ENCODE assay signal across 9 mouse cellular contexts in the genomic region with DNA sequence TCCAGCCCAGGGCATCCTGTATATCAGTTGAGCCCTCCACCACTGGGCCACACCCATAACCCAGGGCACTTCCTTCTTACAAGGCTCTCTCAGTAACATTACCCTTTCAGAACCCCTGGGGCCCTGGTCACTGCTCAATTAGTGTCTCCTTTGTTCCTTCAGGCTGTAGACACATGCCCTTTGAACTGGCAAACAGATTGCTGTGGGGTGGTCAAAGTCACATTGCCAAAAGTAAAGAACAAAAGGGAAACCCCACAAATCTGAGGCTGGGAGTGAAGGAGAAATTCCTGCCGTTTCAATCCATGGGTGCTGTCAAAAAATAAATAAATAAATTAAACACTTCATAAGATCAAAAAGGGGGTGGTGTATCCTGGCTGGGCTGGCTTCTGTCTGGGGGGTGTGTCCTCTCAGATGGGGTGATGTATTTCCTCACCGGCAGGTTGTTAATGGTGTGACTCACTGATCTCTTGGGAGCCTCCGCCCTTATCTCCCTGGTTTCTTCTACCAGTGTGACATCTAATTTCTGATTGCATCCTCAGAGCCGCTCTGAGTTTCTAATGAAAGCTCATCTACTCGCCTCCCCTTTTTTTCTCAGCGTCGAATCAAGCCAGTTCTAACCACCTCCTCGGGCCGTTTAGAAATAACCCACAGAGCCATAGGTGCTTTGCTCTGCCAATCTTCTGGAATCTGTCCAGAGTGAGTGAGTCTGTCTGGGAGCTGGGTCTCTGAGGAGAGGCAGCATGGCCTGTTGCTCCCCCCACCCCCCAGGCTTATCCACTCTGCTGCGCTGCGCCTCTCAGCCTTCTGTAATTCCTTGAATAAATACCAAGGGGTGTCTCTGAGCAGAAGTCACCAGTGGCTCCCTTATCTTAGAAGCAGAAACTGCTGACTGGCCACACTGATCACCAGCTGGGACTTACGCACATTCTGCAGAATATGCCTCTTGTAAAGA. TPM values are rescaled to one million over a fixed set of nuclear protein-coding genes. Genes with fewer than 3 reads are reported as not detected.
DNase-seq lines count a peak whose midpoint lies in the region; ATAC-seq and TF ChIP-seq lines count a peak whose summit lies in the region.
"Had no signal": no experiment of that assay in that cellular context is flagged by ENCODE, and none has a peak within 500 bp of the region (broad histone marks: within the 10 kb centered on the region; RNA-seq: fewer than 3 reads in every experiment).

No protein-coding gene starts in this region.

- no peak for DNase-seq in forebrain, postnatal 0 days
- DNase-seq in forebrain, embryonic 14.5 days (ENCODE audit: low spot score) = no peak
- DNase-seq in midbrain, embryonic 11.5 days (ENCODE audit: low spot score, missing footprints) = peak; percentile 44
- no peak for DNase-seq in midbrain, embryonic 14.5 days
- DNase-seq in kidney, postnatal 14 days = peak; percentile 34
- DNase-seq in stomach, postnatal 0 days (ENCODE audit: low spot score) = peak; percentile 51
- DNase-seq in cerebellum, postnatal 4 days (ENCODE audit: low spot score in 2 of 2) = no peak

- H3K9ac ChIP-seq in forebrain, postnatal 0 days = no peak overlapping the region
- H3K9ac ChIP-seq in forebrain, embryonic 14.5 days (ENCODE audit: low read length) = no peak overlapping the region
- H3K9ac ChIP-seq in midbrain, embryonic 11.5 days (ENCODE audit: low read length) = no peak overlapping the region
- H3K9ac ChIP-seq in midbrain, embryonic 14.5 days (replicated peaks; ENCODE audit: low read length) = no peak overlapping the region
- no peak overlapping the region for H3K9ac ChIP-seq in stomach, postnatal 0 days (ENCODE audit: low read length)
- H3K9ac ChIP-seq: lung, embryonic 15.5 days had no signal

- H3K4me1 ChIP-seq in forebrain, postnatal 0 days (ENCODE audit: insufficient read depth) = no peaks in the 10 kb centered on the region
- H3K4me1 ChIP-seq in forebrain, embryonic 14.5 days (ENCODE audit: control insufficient read depth, insufficient read depth, low read length) = no peaks in the 10 kb centered on the region
- no peaks in the 10 kb centered on the region for H3K4me1 ChIP-seq in midbrain, embryonic 11.5 days (ENCODE audit: control insufficient read depth, insufficient read depth, low read length)
- no peaks in the 10 kb centered on the region for H3K4me1 ChIP-seq in midbrain, embryonic 14.5 days (ENCODE audit: control insufficient read depth, insufficient read depth, low read length)
- no peaks in the 10 kb centered on the region for H3K4me1 ChIP-seq in stomach, postnatal 0 days (replicated peaks; ENCODE audit: control insufficient read depth, insufficient read depth)
- H3K4me1 ChIP-seq: lung, embryonic 15.5 days had no signal

- no peaks in the 10 kb centered on the region for H3K36me3 ChIP-seq in forebrain, postnatal 0 days (ENCODE audit: insufficient read depth)
- no peaks in the 10 kb centered on the region for H3K36me3 ChIP-seq in forebrain, embryonic 14.5 days (ENCODE audit: control insufficient read depth, insufficient read depth, low read length)
- no peaks in the 10 kb centered on the region for H3K36me3 ChIP-seq in midbrain, embryonic 11.5 days (ENCODE audit: control insufficient read depth, insufficient read depth, low read length)
- H3K36me3 ChIP-seq in midbrain, embryonic 14.5 days (ENCODE audit: control insufficient read depth, insufficient read depth, low read length) = no peaks in the 10 kb centered on the region
- no peaks in the 10 kb centered on the region for H3K36me3 ChIP-seq in stomach, postnatal 0 days (ENCODE audit: control insufficient read depth, insufficient read depth, low read length)
- H3K36me3 ChIP-seq: lung, embryonic 15.5 days had no signal

- WGBS in forebrain, postnatal 0 days = 59% methylated on average over 12 of the region's 12 CpGs
- WGBS in forebrain, embryonic 14.5 days = 64% methylated on average over 12 of the region's 12 CpGs
- 58% methylated on average over 12 of the region's 12 CpGs for WGBS in midbrain, embryonic 11.5 days
- 63% methylated on average over 12 of the region's 12 CpGs for WGBS in midbrain, embryonic 14.5 days
- 30% methylated on average over 12 of the region's 12 CpGs for WGBS in stomach, postnatal 0 days

- no peak for TF ChIP-seq EP300 in stomach, postnatal 0 days (optimal IDR thresholded peaks at IDR 0.05)

- ATAC-seq in forebrain, postnatal 0 days = peak; percentile 56
- ATAC-seq in forebrain, embryonic 14.5 days = no peak
- no peak for ATAC-seq in midbrain, embryonic 11.5 days (ENCODE audit: low FRiP score)
- ATAC-seq in midbrain, embryonic 14.5 days (ENCODE audit: low FRiP score, low TSS enrichment) = no peak
- ATAC-seq in stomach, postnatal 0 days (ENCODE audit: low FRiP score, low TSS enrichment) = peak; percentile 86
- no peak for ATAC-seq in erythroid progenitor cell, adult 5-6 weeks (replicated peaks; ENCODE audit: low FRiP score, poor library complexity, severe bottlenecking)

- no peaks in the 10 kb centered on the region for H3K9me3 ChIP-seq in forebrain, postnatal 0 days (ENCODE audit: low read length)
- no peaks in the 10 kb centered on the region for H3K9me3 ChIP-seq in forebrain, embryonic 14.5 days (replicated peaks; ENCODE audit: control insufficient read depth, low read length)
- H3K9me3 ChIP-seq in midbrain, embryonic 11.5 days (ENCODE audit: control insufficient read depth, low read length) = no peaks in the 10 kb centered on the region
- H3K9me3 ChIP-seq in midbrain, embryonic 14.5 days (ENCODE audit: control insufficient read depth, low read length) = no peaks in the 10 kb centered on the region
- H3K9me3 ChIP-seq in stomach, postnatal 0 days (ENCODE audit: control insufficient read depth, low read length) = no peaks in the 10 kb centered on the region
- H3K9me3 ChIP-seq: lung, embryonic 15.5 days had no signal

- H3K27me3 ChIP-seq in forebrain, postnatal 0 days (ENCODE audit: insufficient read depth, low read length) = no peaks in the 10 kb centered on the region
- no peaks in the 10 kb centered on the region for H3K27me3 ChIP-seq in forebrain, embryonic 14.5 days (replicated peaks; ENCODE audit: control insufficient read depth, insufficient read depth, low read length)
- no peaks in the 10 kb centered on the region for H3K27me3 ChIP-seq in midbrain, embryonic 11.5 days (ENCODE audit: control insufficient read depth, insufficient read depth, low read length)
- H3K27me3 ChIP-seq in midbrain, embryonic 14.5 days (ENCODE audit: control insufficient read depth, insufficient read depth, low read length) = no peaks in the 10 kb centered on the region
- H3K27me3 ChIP-seq in stomach, postnatal 0 days (ENCODE audit: control insufficient read depth, insufficient read depth, low read length) = no peaks in the 10 kb centered on the region
- H3K27me3 ChIP-seq: lung, embryonic 15.5 days had no signal

- no peak overlapping the region for H3K4me2 ChIP-seq in forebrain, postnatal 0 days (ENCODE audit: low read depth)
- no peak overlapping the region for H3K4me2 ChIP-seq in forebrain, embryonic 14.5 days (ENCODE audit: low read length)
- no peak overlapping the region for H3K4me2 ChIP-seq in midbrain, embryonic 11.5 days
- H3K4me2 ChIP-seq in midbrain, embryonic 14.5 days (ENCODE audit: low read length) = no peak overlapping the region
- 0 out of 2 replicates have a peak overlapping the region, but pooled peaks have one; percentile 9 for H3K4me2 ChIP-seq in stomach, postnatal 0 days (replicated peaks; ENCODE audit: low read depth)
- H3K4me2 ChIP-seq: lung, embryonic 15.5 days had no signal

- TF ChIP-seq CTCF in forebrain, postnatal 0 days (IDR thresholded peaks at IDR 0.05; ENCODE audit: low read depth) = no peak
- no peak for TF ChIP-seq CTCF in stomach, postnatal 0 days (IDR thresholded peaks at IDR 0.05; ENCODE audit: low read depth)

- no peak overlapping the region for H3K4me3 ChIP-seq in forebrain, postnatal 0 days (ENCODE audit: low read depth, low read length)
- H3K4me3 ChIP-seq in forebrain, embryonic 14.5 days (ENCODE audit: low read depth, low read length) = no peak overlapping the region
- H3K4me3 ChIP-seq in midbrain, embryonic 11.5 days (ENCODE audit: low read depth, low read length) = no peak overlapping the region
- H3K4me3 ChIP-seq in midbrain, embryonic 14.5 days (replicated peaks; ENCODE audit: low read depth, low read length) = no peak overlapping the region
- no peak overlapping the region for H3K4me3 ChIP-seq in stomach, postnatal 0 days (ENCODE audit: low read depth, low read length)
- H3K4me3 ChIP-seq: lung, embryonic 15.5 days had no signal

- H3K27ac ChIP-seq in forebrain, postnatal 0 days (ENCODE audit: low read depth, low read length) = no peak overlapping the region
- no peak overlapping the region for H3K27ac ChIP-seq in forebrain, embryonic 14.5 days (ENCODE audit: low read depth, low read length)
- no peak overlapping the region for H3K27ac ChIP-seq in midbrain, embryonic 11.5 days (ENCODE audit: low read depth, low read length)
- no peak overlapping the region for H3K27ac ChIP-seq in midbrain, embryonic 14.5 days (replicated peaks; ENCODE audit: low read depth, low read length)
- H3K27ac ChIP-seq in stomach, postnatal 0 days (replicated peaks) = peak overlapping the region; percentile 46; the same call in 1 of the 2 replicates
- H3K27ac ChIP-seq: lung, embryonic 15.5 days had no signal

RNA-seq across cellular contexts. Expression of a gene that starts 24.6 kb away (rescaled TPM):
- 35.5 and 44.2 TPM in 2 replicates for total RNA-seq in forebrain, postnatal 0 days (2014; rRNA removed)
- polyA plus RNA-seq in forebrain, postnatal 0 days (2015; fragmentation: Nextera tagmentation; extraction: Ambion mirVana) = 20.4 and 26.2 TPM in 2 replicates
- 8.8 and 10.0 TPM in 2 replicates for polyA plus RNA-seq in forebrain, embryonic 14.5 days (2014; fragmentation: Nextera tagmentation; extraction: Ambion mirVana)
- 9.0 and 9.6 TPM in 2 replicates for polyA plus RNA-seq in midbrain, embryonic 11.5 days (2014; fragmentation: Nextera tagmentation; extraction: Ambion mirVana)
- polyA plus RNA-seq in midbrain, embryonic 14.5 days (2014; fragmentation: Nextera tagmentation; extraction: Ambion mirVana) = 13.9 and 20.0 TPM in 2 replicates
- 47.4 and 47.5 TPM in 2 replicates for polyA plus RNA-seq in stomach, postnatal 0 days (2015; fragmentation: Nextera tagmentation; extraction: Ambion mirVana)
- 149 and 194 TPM in 2 replicates for total RNA-seq in erythroid progenitor cell, adult 5-6 weeks (2015; ENCODE audit: low replicate concordance)
- 172 and 291 TPM in 2 replicates for total RNA-seq in erythroid progenitor cell, adult 5-6 weeks (2017; ENCODE audit: low replicate concordance)

Comparison
In these comparisons a context has a peak if more than half of its experiments do, and no peak if none do; other contexts are left out.
1. ATAC-seq: peak in forebrain, postnatal 0 days (single experiment) and stomach, postnatal 0 days (single experiment); none in forebrain, embryonic 14.5 days (single experiment), midbrain, embryonic 11.5 days (single experiment), midbrain, embryonic 14.5 days (single experiment) and erythroid progenitor cell, adult 5-6 weeks (single experiment).
2. DNase-seq: peak in midbrain, embryonic 11.5 days (single experiment), kidney, postnatal 14 days (single experiment) and stomach, postnatal 0 days (single experiment); none in forebrain, postnatal 0 days (single experiment), forebrain, embryonic 14.5 days (single experiment), midbrain, embryonic 14.5 days (single experiment) and cerebellum, postnatal 4 days (0 of 2).